In genomic region chr12:14318693-14319092, GRCm38 (mm10) we compare ENCODE assay signal across 24 mouse cellular contexts.
DNase-seq lines count a peak whose midpoint lies in the region; ATAC-seq and TF ChIP-seq lines count a peak whose summit lies in the region.
"Had no signal": no experiment of that assay in that cellular context is flagged by ENCODE, and none has a peak within 500 bp of the region (broad histone marks: within the 10 kb centered on the region; RNA-seq: fewer than 3 reads in every experiment).

No protein-coding gene starts in this region.

- TF ChIP-seq CTCF in lung, embryonic 14.5 days (IDR thresholded peaks at IDR 0.05; ENCODE audit: low read depth): no peak

- H3K27me3 ChIP-seq in kidney, embryonic 14.5 days (ENCODE audit: control insufficient read depth, insufficient read depth, low read length): no peaks in the 10 kb centered on the region
- no peaks in the 10 kb centered on the region for H3K27me3 ChIP-seq in lung, embryonic 14.5 days (ENCODE audit: insufficient read depth, low read length)
- H3K27me3 ChIP-seq: embryonic facial prominence, embryonic 15.5 days; heart, embryonic 12.5 days; heart, embryonic 15.5 days; hindbrain, embryonic 12.5 days; hindbrain, embryonic 15.5 days had no signal

- ATAC-seq in kidney, embryonic 14.5 days (ENCODE audit: low FRiP score, low TSS enrichment): peak; percentile 60; the same call in 1 of the 2 replicates
- no peak for ATAC-seq in lung, embryonic 14.5 days (ENCODE audit: insufficient read depth)
- ATAC-seq: activated CD4-positive, CD25-positive, alpha-beta regulatory T cell, adult 4 months; forebrain, embryonic 14.5 days; forebrain, postnatal 0 days had no signal

- H3K27ac ChIP-seq in kidney, embryonic 14.5 days (ENCODE audit: low read depth, low read length): no peak overlapping the region
- H3K27ac ChIP-seq in lung, embryonic 14.5 days (ENCODE audit: low read depth): no peak overlapping the region
- H3K27ac ChIP-seq: embryonic facial prominence, embryonic 15.5 days; heart, embryonic 15.5 days; hindbrain, embryonic 12.5 days; hindbrain, embryonic 15.5 days had no signal

- no peak overlapping the region for H3K4me3 ChIP-seq in kidney, embryonic 14.5 days (ENCODE audit: low read length)
- no peak overlapping the region for H3K4me3 ChIP-seq in lung, embryonic 14.5 days (ENCODE audit: low read depth, low read length)
- H3K4me3 ChIP-seq: embryonic facial prominence, embryonic 15.5 days; heart, embryonic 12.5 days; heart, embryonic 15.5 days; hindbrain, embryonic 12.5 days; hindbrain, embryonic 15.5 days had no signal

- no peaks in the 10 kb centered on the region for H3K4me1 ChIP-seq in kidney, embryonic 14.5 days (ENCODE audit: control insufficient read depth, insufficient read depth, low read length)
- no peaks in the 10 kb centered on the region for H3K4me1 ChIP-seq in lung, embryonic 14.5 days (ENCODE audit: insufficient read depth)
- H3K4me1 ChIP-seq: embryonic facial prominence, embryonic 15.5 days; heart, embryonic 12.5 days; heart, embryonic 15.5 days; hindbrain, embryonic 12.5 days; hindbrain, embryonic 15.5 days had no signal

- no peak overlapping the region for H3K4me2 ChIP-seq in kidney, embryonic 14.5 days (replicated peaks; ENCODE audit: low read depth, low read length)
- no peak overlapping the region for H3K4me2 ChIP-seq in lung, embryonic 14.5 days
- H3K4me2 ChIP-seq: embryonic facial prominence, embryonic 15.5 days; heart, embryonic 12.5 days; heart, embryonic 15.5 days; hindbrain, embryonic 12.5 days; hindbrain, embryonic 15.5 days had no signal

- no peaks in the 10 kb centered on the region for H3K9me3 ChIP-seq in kidney, embryonic 14.5 days (ENCODE audit: control insufficient read depth, low read length)
- no peaks in the 10 kb centered on the region for H3K9me3 ChIP-seq in lung, embryonic 14.5 days (ENCODE audit: low read depth, low read length)
- H3K9me3 ChIP-seq: embryonic facial prominence, embryonic 15.5 days; heart, embryonic 12.5 days; heart, embryonic 15.5 days; hindbrain, embryonic 12.5 days; hindbrain, embryonic 15.5 days had no signal

- no peaks in the 10 kb centered on the region for H3K36me3 ChIP-seq in kidney, embryonic 14.5 days (ENCODE audit: control insufficient read depth, insufficient read depth, low read length)
- no peaks in the 10 kb centered on the region for H3K36me3 ChIP-seq in lung, embryonic 14.5 days (ENCODE audit: insufficient read depth)
- H3K36me3 ChIP-seq: embryonic facial prominence, embryonic 15.5 days; heart, embryonic 12.5 days; heart, embryonic 15.5 days; hindbrain, embryonic 12.5 days; hindbrain, embryonic 15.5 days had no signal

- peak; percentile 4 for DNase-seq in adrenal gland, postnatal 14 days
- DNase-seq in adrenal gland, postnatal 36 days: no peak
- DNase-seq in kidney, adult 11 months: no peak
- peak; percentile 15 for DNase-seq in kidney, postnatal 10 days
- DNase-seq in kidney, adult 18-20 months: no peak
- DNase-seq in lung, embryonic 14.5 days: peak; percentile 19
- DNase-seq in lung, postnatal 36 days: no peak
- DNase-seq: adrenal gland, postnatal 10 days; cerebellum, adult 11-12 months; cerebellum, adult 8-10 months; cerebellum, postnatal 10 days; cerebellum, postnatal 36 days; embryo, embryonic 11 days; forebrain, postnatal 0 days; gastrocnemius, postnatal 25 days; heart, adult 18-20 months had no signal

- no peak overlapping the region for H3K9ac ChIP-seq in kidney, embryonic 14.5 days (ENCODE audit: low read depth, low read length)
- H3K9ac ChIP-seq in lung, embryonic 14.5 days: no peak overlapping the region
- H3K9ac ChIP-seq: embryonic facial prominence, embryonic 15.5 days; forebrain, postnatal 0 days; heart, embryonic 12.5 days; heart, embryonic 15.5 days; hindbrain, embryonic 12.5 days; hindbrain, embryonic 15.5 days had no signal

- 56% methylated on average over 3 of the region's 3 CpGs for WGBS in kidney, embryonic 14.5 days
- 68% methylated on average over 3 of the region's 3 CpGs for WGBS in lung, embryonic 14.5 days

Comparison
In these comparisons a context has a peak if more than half of its experiments do, and no peak if none do; other contexts are left out.
1. DNase-seq: peak in adrenal gland, postnatal 14 days (single experiment), kidney, postnatal 10 days (single experiment) and lung, embryonic 14.5 days (single experiment); none in adrenal gland, postnatal 36 days (0 of 2), kidney, adult 11 months (single experiment), kidney, adult 18-20 months (single experiment) and lung, postnatal 36 days (single experiment).